Mouse (Mus musculus) E14TG2a.4 (cell line): ENCODE measurements around the gene Smad6.
A peak's percentile ranks its signal among the peaks of the same experiment; 100 is the strongest.

Source experiments
- H3K27me3 ChIP-seq: 2 replicates; pipeline ENCODE4 v1.6.1; 2014; ENCODE audit warnings: low read length, control low read depth; ENCODE audit not compliant: insufficient read depth
- H3K36me3 ChIP-seq: 2 replicates; pipeline ENCODE4 v1.6.1; 2014; ENCODE audit warnings: low read length, control low read depth; ENCODE audit not compliant: insufficient read depth
- H3K4me1 ChIP-seq: replicated peaks from 2 replicates; pipeline ENCODE4 v1.6.1; 2014; ENCODE audit warnings: low read depth, low read length, control low read depth
- H3K4me3 ChIP-seq: replicated peaks from 2 replicates; pipeline ENCODE4 v1.5.1; 2014; ENCODE audit warnings: mild to moderate bottlenecking, low read length
- H3K9me3 ChIP-seq: 2 replicates; pipeline ENCODE4 v1.6.1; 2014; ENCODE audit warnings: low read length, control low read depth
- CTCF ChIP-seq: conservative IDR thresholded peaks from 2 replicates; pipeline ENCODE4 v1.5.1; 2014; ENCODE audit warnings: low read length
- NANOG ChIP-seq: IDR thresholded peaks from 2 replicates; pipeline ENCODE4 v1.6.1; 2014; ENCODE audit warnings: borderline replicate concordance, low read length, mixed read lengths
- POU5F1 ChIP-seq: IDR thresholded peaks from 2 replicates; pipeline ENCODE4 v1.6.1; 2014; ENCODE audit warnings: low read length, borderline replicate concordance

Smad6 gene

GRCm38 (mm10) chr9:64000085-64000484 is 21.8 kb downstream of the Smad6 start:
- Histone ChIP-seq H3K4me1 (peaks cover 64% of the 10 kb centered on the region), H3K36me3 (peaks cover 61% of the 10 kb centered on the region), H3K27me3 (no peaks in the 10 kb centered on the region), H3K9me3 (no peaks in the 10 kb centered on the region), H3K4me3 (no peak overlapping the region)
- no peak for TF ChIP-seq NANOG
- TF ChIP-seq POU5F1, result no peak
- TF ChIP-seq CTCF, result no peak

- Histone ChIP-seq H3K4me1 (peaks cover 64% of the 10 kb centered on the region), H3K36me3 (peaks cover 54% of the 10 kb centered on the region), H3K27me3 (no peaks in the 10 kb centered on the region), H3K9me3 (no peaks in the 10 kb centered on the region), H3K4me3 (no peak overlapping the region)
- TF ChIP-seq POU5F1 (no peak), NANOG (no peak), CTCF (no peak)
These were observed 22.7 kb downstream of the Smad6 start for GRCm38 (mm10) chr9:63999194-63999593.

GRCm38 (mm10) chr9:63998026-63998425 is 23.8 kb downstream of the Smad6 start:
- H3K9me3 ChIP-seq, result no peaks in the 10 kb centered on the region
- H3K36me3 ChIP-seq, result peaks cover 47% of the 10 kb centered on the region
- TF ChIP-seq CTCF (no peak), NANOG (no peak), POU5F1 (no peak)
- no peaks in the 10 kb centered on the region for H3K27me3 ChIP-seq
- peaks cover 60% of the 10 kb centered on the region for H3K4me1 ChIP-seq
- peak overlapping the region; percentile 45; the same call in 1 of the 2 replicates for H3K4me3 ChIP-seq

- H3K4me3 ChIP-seq, result peak overlapping the region; percentile 45; the same call in 1 of the 2 replicates
- H3K36me3 ChIP-seq, result peaks cover 45% of the 10 kb centered on the region
- no peaks in the 10 kb centered on the region for H3K27me3 ChIP-seq
- no peaks in the 10 kb centered on the region for H3K9me3 ChIP-seq
- peaks cover 60% of the 10 kb centered on the region for H3K4me1 ChIP-seq
- TF ChIP-seq POU5F1 (no peak), NANOG (no peak), CTCF (no peak)
These were observed 24.4 kb downstream of the Smad6 start for GRCm38 (mm10) chr9:63997439-63997838.

GRCm38 (mm10) chr9:63993256-63993655 is 28.6 kb downstream of the Smad6 start:
- TF ChIP-seq CTCF (no peak), NANOG (no peak), POU5F1 (no peak)
- Histone ChIP-seq H3K9me3 (no peaks in the 10 kb centered on the region), H3K27me3 (no peaks in the 10 kb centered on the region), H3K36me3 (peaks cover 32% of the 10 kb centered on the region), H3K4me1 (peaks cover 62% of the 10 kb centered on the region), H3K4me3 (no peak overlapping the region)

- Histone ChIP-seq H3K9me3 (no peaks in the 10 kb centered on the region), H3K4me3 (no peak overlapping the region)
These were observed 29.1 kb downstream of the Smad6 start for GRCm38 (mm10) chr9:63992761-63993160.

GRCm38 (mm10) chr9:63991193-63991592 is 30.7 kb downstream of the Smad6 start:
- TF ChIP-seq CTCF (no peak), NANOG (no peak), POU5F1 (no peak)
- Histone ChIP-seq H3K36me3 (peaks cover 34% of the 10 kb centered on the region), H3K4me3 (no peak overlapping the region), H3K4me1 (peaks cover 69% of the 10 kb centered on the region), H3K27me3 (no peaks in the 10 kb centered on the region), H3K9me3 (no peaks in the 10 kb centered on the region)

More at GRCm38 (mm10) chr9:63992761-63993160, 29.1 kb downstream of the Smad6 start:
- Histone ChIP-seq H3K4me1 (peaks cover 61% of the 10 kb centered on the region), H3K36me3 (peaks cover 30% of the 10 kb centered on the region), H3K27me3 (no peaks in the 10 kb centered on the region)
- TF ChIP-seq NANOG (no peak), CTCF (no peak), POU5F1 (no peak)

GRCm38 (mm10) chr9:63989641-63990040 is 32.2 kb downstream of the Smad6 start:
- no peak overlapping the region for H3K4me3 ChIP-seq
- TF ChIP-seq POU5F1, result no peak
- TF ChIP-seq NANOG, result no peak
- TF ChIP-seq CTCF, result no peak
- H3K9me3 ChIP-seq, result no peaks in the 10 kb centered on the region
- H3K27me3 ChIP-seq, result no peaks in the 10 kb centered on the region
- H3K36me3 ChIP-seq, result peaks cover 34% of the 10 kb centered on the region
- peaks cover 78% of the 10 kb centered on the region for H3K4me1 ChIP-seq

- Histone ChIP-seq H3K4me1 (peaks cover 82% of the 10 kb centered on the region), H3K4me3 (no peak overlapping the region), H3K9me3 (no peaks in the 10 kb centered on the region), H3K36me3 (peaks cover 32% of the 10 kb centered on the region), H3K27me3 (no peaks in the 10 kb centered on the region)
- TF ChIP-seq NANOG, result no peak
- TF ChIP-seq CTCF, result no peak
- no peak for TF ChIP-seq POU5F1
These were observed 32.6 kb downstream of the Smad6 start for GRCm38 (mm10) chr9:63989214-63989613.
